Mouse (Mus musculus) forebrain, embryonic 14.5 days (tissue): ENCODE measurements at regions not wholly inside any gene's neighbourhood (a gene's known extent, or its start where the extent isn't known, plus 50 kb on each side); places are given as distances from the start of the nearest gene placed in this dataset.

ENCODE experiments used
- ATAC-seq: fragments of 200-750 bp; cut with Nextera tagmentation; 2 replicates; pipeline ENCODE4 v1.8.0; 2017; ENCODE audit warnings: mild to moderate bottlenecking, moderate library complexity
- DNase-seq: peaks from one replicate; pipeline ENCODE4 v3.0.0-alpha.2; 2015; ENCODE audit warnings: low spot score
- H3K27ac ChIP-seq: fragments of 300-500 bp; sonication (generic); 2 replicates; pipeline ENCODE4 v1.5.1; 2014; ENCODE audit warnings: low read depth, mild to moderate bottlenecking, control low read depth, low read length, moderate library complexity
- H3K27me3 ChIP-seq: fragments of 300-500 bp; sonication (generic); replicated peaks from 2 replicates; pipeline ENCODE4 v1.6.1; 2014; ENCODE audit warnings: low read length, control low read depth, mixed read lengths; ENCODE audit not compliant: control insufficient read depth, insufficient read depth
- H3K36me3 ChIP-seq: fragments of 300-500 bp; sonication (generic); 2 replicates; pipeline ENCODE4 v1.6.1; 2014; ENCODE audit warnings: low read length, control low read depth; ENCODE audit not compliant: control insufficient read depth, insufficient read depth
- H3K4me1 ChIP-seq: fragments of 300-500 bp; sonication (generic); 2 replicates; pipeline ENCODE4 v1.6.1; 2014; ENCODE audit warnings: antibody characterized with exemption, low read length, control low read depth; ENCODE audit not compliant: control insufficient read depth, insufficient read depth
- H3K4me2 ChIP-seq: fragments of 300-500 bp; sonication (generic); 2 replicates; pipeline ENCODE4 v1.6.1; 2014; ENCODE audit warnings: mild to moderate bottlenecking, control low read depth, low read length
- H3K4me3 ChIP-seq: fragments of 300-500 bp; sonication (generic); 2 replicates; pipeline ENCODE4 v1.5.1; 2014; ENCODE audit warnings: low read depth, low read length, control low read depth
- H3K9ac ChIP-seq: fragments of 300-500 bp; sonication (generic); 2 replicates; pipeline ENCODE4 v1.6.1; 2014; ENCODE audit warnings: mild to moderate bottlenecking, low read length, control low read depth, moderate library complexity
- H3K9me3 ChIP-seq: fragments of 300-500 bp; sonication (generic); replicated peaks from 2 replicates; pipeline ENCODE4 v1.6.1; 2016; ENCODE audit warnings: low read length, control low read depth, mixed read lengths; ENCODE audit not compliant: control insufficient read depth
- WGBS: fragments of 180-500 bp; shearing (Covaris S2); extraction: QIAGEN DNeasy Blood & Tissue Kit; methylation state at CpG from one replicate; pipeline ENCODE4 v1.1.7; 2014; 5-methylcytosine and 5-hydroxymethylcytosine counted together

GRCm38 (mm10) chr10:21826793-21827504 is 55.0 kb upstream of the Sgk1 start:
- WGBS: 37% methylated on average over 5 of the region's 5 CpGs

DNA sequence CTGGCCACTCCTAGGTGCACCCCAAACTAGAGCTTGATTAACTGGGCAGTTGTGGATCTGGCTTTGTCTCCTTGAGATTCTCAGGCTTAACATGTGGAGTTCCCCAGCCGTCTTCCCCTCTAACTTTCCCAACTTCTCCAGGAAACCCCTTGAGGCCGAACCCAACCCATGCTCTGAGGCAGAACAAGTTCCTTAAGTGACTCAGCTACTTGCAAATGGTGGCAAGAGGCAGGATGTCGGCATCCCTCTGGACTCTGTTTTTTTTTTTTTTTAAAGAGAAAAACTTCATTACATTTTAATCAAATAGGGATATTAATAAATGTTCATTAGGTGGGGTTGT is 54.5 kb upstream of the Sgk1 start:
- WGBS: 69% methylated on average over 3 of the region's 3 CpGs
- no peak overlapping the region for H3K4me2 ChIP-seq
- H3K9ac ChIP-seq: no peak overlapping the region
- no peak overlapping the region for H3K27ac ChIP-seq
- H3K27me3 ChIP-seq: no peaks in the 10 kb centered on the region
- H3K9me3 ChIP-seq: no peaks in the 10 kb centered on the region
- no peaks in the 10 kb centered on the region for H3K36me3 ChIP-seq
- H3K4me3 ChIP-seq: no peak overlapping the region
- peaks cover 5% of the 10 kb centered on the region for H3K4me1 ChIP-seq
- ATAC-seq (no peak), DNase-seq (no peak)

More at GRCm38 (mm10) chr10:21826793-21827504, 55.0 kb upstream of the Sgk1 start:
- Histone ChIP-seq H3K36me3 (no peaks in the 10 kb centered on the region), H3K9me3 (no peaks in the 10 kb centered on the region), H3K9ac (no peak overlapping the region), H3K4me3 (no peak overlapping the region), H3K4me1 (peaks cover 5% of the 10 kb centered on the region), H3K4me2 (no peak overlapping the region), H3K27ac (no peak overlapping the region), H3K27me3 (no peaks in the 10 kb centered on the region)
- no peak for ATAC-seq
- no peak for DNase-seq

DNA sequence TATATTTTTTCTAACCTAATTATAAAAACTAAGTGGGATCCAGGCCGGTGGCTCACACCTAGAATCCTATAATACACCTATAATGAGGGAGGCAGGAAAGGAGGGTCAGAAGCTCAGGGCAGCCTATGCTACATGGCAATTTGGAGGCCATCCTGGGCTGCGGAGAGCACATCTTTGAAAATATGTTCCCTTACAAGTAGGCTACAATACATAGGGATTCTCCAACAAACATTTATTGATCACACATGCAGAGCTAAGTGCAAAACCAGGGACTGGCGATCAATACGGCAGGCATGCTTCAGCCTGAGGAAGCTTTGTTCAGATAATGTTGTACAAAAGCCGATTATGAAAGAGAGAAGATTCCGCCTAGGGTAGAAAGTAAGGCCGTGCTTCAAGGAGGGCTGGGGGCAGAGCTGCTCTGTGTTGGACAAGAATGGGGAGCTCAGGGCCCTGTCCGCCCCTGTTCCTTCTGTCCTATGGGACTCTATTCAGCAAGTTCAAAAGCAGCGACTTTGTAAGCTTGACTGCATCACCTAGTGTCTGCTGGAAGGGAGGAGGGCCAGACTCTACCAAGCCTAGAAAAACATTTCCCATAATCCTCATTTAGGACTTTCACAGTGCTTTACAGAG is 53.4 kb upstream of the Sgk1 start:
- no peaks in the 10 kb centered on the region for H3K9me3 ChIP-seq
- no peak overlapping the region for H3K4me2 ChIP-seq
- no peak overlapping the region for H3K27ac ChIP-seq
- ATAC-seq: peak; percentile 37; the same call in 1 of the 2 replicates
- no peak overlapping the region for H3K9ac ChIP-seq
- WGBS: 30% methylated on average over 9 of the region's 9 CpGs
- H3K27me3 ChIP-seq: no peaks in the 10 kb centered on the region
- peak; percentile 12 for DNase-seq
- H3K4me1 ChIP-seq: peaks cover 5% of the 10 kb centered on the region
- H3K36me3 ChIP-seq: no peaks in the 10 kb centered on the region
- no peak overlapping the region for H3K4me3 ChIP-seq

DNA sequence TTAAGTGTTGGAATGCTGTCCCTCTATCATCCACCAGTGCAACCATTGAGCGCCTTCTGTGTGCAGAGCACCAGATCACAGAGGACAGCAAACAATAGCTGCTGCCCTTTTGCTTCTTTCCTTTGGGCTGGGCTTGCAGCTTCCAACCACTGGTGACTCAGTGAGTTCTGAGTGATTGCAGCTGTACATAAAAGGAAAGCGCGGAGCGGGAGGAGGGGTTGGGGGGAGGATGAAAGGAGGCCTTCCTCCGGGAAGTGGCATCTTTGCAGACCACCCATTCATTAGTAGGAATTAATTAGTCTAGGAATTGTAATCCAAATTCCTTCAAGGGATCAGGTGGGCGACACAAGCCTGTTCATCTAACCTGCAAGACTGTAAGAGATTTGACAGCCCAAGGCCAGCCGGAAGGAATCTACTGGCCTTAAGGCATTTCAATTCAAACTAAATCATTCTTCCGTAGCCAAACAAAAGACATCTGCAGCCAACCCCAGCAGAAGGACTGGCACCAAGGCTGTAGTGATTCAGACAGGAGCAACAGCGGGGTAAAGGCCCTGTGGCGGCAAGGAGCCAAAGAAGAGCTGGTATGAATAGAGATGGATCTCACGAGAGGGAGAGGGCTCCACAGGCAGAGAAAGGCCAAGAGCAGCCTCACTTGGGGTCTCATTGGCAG is 52.8 kb upstream of the Sgk1 start:
- WGBS: 8% methylated on average over 11 of the region's 11 CpGs

GRCm38 (mm10) chr10:21831002-21831696 is 50.8 kb upstream of the Sgk1 start:
- H3K9me3 ChIP-seq: no peaks in the 10 kb centered on the region
- no peaks in the 10 kb centered on the region for H3K36me3 ChIP-seq
- H3K9ac ChIP-seq: no peak overlapping the region
- H3K4me3 ChIP-seq: no peak overlapping the region
- H3K27me3 ChIP-seq: no peaks in the 10 kb centered on the region
- DNase-seq (no peak), ATAC-seq (no peak)
- peaks cover 5% of the 10 kb centered on the region for H3K4me1 ChIP-seq
- H3K27ac ChIP-seq: no peak overlapping the region
- no peak overlapping the region for H3K4me2 ChIP-seq
- WGBS: 82% methylated on average over 6 of the region's 6 CpGs

More for the DNA sequence above, 52.8 kb upstream of the Sgk1 start:
- Histone ChIP-seq H3K9me3 (no peaks in the 10 kb centered on the region), H3K4me3 (no peak overlapping the region), H3K27ac (peak overlapping the region; percentile 33; the same call in 1 of the 2 replicates), H3K9ac (no peak overlapping the region), H3K4me2 (no peak overlapping the region), H3K36me3 (no peaks in the 10 kb centered on the region), H3K27me3 (no peaks in the 10 kb centered on the region), H3K4me1 (peaks cover 5% of the 10 kb centered on the region)
- ATAC-seq (peak; percentile 70), DNase-seq (peak; percentile 48)
